Mouse (Mus musculus): ENCODE results near the gene Magi3.

Magi3 gene

GRCm38 (mm10) chr3:104220295-104220965 is at the start of gene Magi3:
Magi3 (minus strand) TSS chr3:104220374.
- DNase-seq (ENCODE audit: low spot score in 2 of 2), result peak; percentile 94 to 96

- DNase-seq (ENCODE audit: low spot score in 2 of 2), result no peak
Observed at GRCm38 (mm10) chr3:104264530-104265145, 44.5 kb upstream of the Magi3 start.

GRCm38 (mm10) chr3:104260221-104260620 is 40.0 kb upstream of the Magi3 start:
- DNase-seq (ENCODE audit: low spot score in 2 of 2), result no peak

- DNase-seq (ENCODE audit: low spot score in 2 of 2), result no peak
Observed at GRCm38 (mm10) chr3:104259168-104259567, 39.0 kb upstream of the Magi3 start.

DNA sequence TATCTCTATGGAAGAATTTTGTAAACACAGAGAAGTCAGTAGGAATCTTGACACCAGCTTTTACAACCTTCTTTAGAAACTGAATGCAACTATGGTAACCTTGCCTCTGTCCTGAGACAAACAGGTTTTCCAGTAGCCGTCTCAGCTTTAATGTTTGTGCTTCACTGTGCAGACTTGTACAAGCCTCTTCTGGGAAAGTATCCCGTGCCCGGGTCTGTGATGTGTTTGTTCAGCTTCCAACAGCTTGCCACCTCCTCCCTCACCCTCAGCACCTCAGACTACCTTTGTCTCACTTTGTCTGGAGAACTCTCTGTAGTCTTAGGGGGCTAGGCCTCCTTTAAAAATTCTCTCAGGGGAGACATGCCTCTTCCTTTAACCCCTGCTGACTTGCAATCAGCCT is 36.9 kb upstream of the Magi3 start:
- DNase-seq (ENCODE audit: low spot score in 2 of 2), result no peak

DNA sequence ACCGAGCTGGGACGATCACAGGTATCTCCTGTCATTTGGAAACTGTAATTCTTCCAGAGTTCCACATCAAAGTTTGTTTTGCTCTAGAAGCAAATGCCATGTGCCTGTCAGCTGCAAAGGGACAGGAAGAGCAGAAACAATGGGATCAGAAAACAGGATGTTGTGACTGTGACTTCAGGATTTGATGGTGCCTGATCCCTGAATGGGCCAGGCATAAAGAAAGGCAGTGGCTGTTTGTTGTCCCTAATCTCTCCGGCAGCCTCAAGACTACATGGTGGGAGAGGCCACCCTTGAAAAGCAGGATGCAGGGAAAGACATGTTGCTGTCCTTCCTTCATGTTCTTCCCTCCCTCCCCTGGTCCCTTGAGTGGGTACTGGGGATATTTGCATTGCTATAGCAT is 33.6 kb upstream of the Magi3 start:
- no peak for DNase-seq (ENCODE audit: low spot score in 2 of 2)

- DNase-seq (ENCODE audit: low spot score in 2 of 2), result no peak
Observed at GRCm38 (mm10) chr3:104247850-104248249, 27.7 kb upstream of the Magi3 start.

DNA sequence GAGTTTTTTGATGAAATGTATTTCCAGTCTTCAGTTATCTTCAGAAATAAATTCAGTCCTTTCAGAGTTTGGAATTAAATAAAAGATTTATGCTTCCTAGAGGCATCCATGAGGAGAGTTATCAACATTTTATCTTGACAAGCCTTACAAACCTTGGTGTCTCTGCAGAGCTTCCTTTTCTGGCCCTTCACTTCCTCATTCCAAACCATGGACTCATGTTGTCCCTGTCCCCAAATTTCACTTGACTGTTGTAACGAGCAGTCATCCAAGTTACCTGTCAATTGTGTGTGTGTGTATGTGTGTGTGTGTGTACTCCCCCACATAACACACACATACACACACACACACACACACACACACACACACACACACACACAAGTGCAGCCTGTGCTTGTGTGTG is 26.9 kb upstream of the Magi3 start:
- DNase-seq (ENCODE audit: low spot score in 2 of 2), result no peak

DNA sequence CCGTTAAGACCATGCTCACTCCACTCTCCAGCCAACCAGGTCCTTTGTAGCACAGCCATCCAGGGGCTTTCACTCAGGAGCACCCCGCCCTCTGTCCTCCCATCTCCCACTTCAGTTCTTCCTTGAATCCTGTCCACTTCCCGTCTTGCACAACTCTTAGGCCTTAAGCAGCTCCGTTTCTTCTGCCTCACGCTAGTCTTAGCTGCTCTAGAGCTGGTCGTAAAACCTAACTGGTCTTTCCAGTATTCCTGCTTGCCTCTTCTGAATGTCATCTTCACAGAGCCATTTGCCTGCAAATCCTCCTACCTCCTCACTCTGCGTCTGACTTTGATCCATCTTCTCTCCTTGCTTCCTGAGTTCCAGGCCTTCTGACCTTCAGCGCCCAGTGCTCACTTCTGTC is 24.2 kb upstream of the Magi3 start:
- DNase-seq (ENCODE audit: low spot score in 2 of 2), result no peak

GRCm38 (mm10) chr3:104243972-104244371 is 23.8 kb upstream of the Magi3 start:
- no peak for DNase-seq (ENCODE audit: low spot score in 2 of 2)

DNA sequence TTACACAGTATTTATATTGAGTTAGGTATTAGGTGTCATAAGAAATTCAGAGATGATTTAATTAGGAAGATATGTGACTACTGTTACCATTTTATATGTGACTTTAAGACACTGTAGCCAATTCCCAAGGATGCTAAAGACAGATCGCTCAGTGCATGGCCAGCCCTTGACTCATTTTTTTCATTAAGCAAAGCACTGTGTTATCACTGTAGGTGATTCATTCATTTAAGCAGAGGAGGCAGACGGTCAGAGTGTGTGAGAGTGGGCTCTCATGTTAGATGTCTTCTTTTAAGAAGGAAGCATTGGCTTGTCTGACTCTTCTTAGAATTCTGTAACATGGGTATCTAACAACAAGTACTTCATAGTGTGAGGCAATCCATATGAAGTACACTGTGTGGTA is 19.6 kb upstream of the Magi3 start:
- DNase-seq (ENCODE audit: low spot score in 2 of 2), result no peak

- no peak for DNase-seq (ENCODE audit: low spot score in 2 of 2)
Observed at GRCm38 (mm10) chr3:104239376-104239775, 19.2 kb upstream of the Magi3 start.

DNA sequence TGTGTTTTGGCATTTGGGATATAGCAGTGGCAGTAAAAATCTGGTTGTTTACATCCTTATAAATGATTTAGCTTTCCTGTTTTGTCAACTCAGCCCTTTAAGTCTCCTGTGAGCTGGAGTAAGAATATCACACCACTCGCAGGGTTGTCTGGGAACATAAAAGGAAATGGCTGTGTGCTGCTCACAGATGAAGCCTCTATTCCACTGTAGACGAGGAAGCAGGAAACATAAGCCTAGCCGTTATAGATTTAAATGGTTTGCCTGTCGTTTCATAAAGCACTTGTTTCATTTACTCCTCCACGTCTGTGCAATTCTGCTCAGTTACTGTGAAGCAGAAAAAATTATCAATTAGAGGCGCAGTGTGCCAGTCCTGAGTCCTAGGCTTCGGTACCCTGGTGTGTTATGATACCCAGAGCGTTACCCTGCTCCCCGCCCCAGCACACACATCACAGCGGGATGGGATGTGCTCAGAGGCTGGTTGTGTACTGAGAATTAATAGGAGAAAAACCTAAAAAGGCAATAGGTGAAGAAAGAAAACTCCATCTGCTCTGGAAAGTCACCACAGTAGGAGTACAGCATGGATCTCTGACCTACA is 17.8 kb upstream of the Magi3 start:
- DNase-seq (ENCODE audit: low spot score in 2 of 2), result no peak

DNA sequence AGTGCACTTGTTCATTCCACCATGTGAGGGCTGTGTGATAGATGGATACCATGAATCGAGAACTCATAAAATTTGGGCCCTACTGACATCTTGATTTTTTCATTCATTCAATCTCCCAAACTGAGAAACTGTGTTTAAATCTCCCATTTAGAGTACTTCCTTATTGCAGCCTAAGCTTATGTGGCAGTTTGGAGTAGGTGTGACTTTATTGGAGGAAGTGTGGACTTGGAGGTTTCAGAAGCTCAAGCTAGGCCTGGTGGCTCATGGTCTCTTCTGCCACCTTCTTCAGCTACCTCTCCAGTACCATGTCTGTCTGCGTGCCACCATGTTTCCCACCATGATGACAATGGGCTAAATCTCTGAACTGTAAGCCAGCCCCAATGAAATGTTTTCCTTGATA is 15.9 kb upstream of the Magi3 start:
- DNase-seq (ENCODE audit: low spot score in 2 of 2), result no peak

- DNase-seq (ENCODE audit: low spot score in 2 of 2), result no peak
Observed at GRCm38 (mm10) chr3:104235099-104235498, 14.9 kb upstream of the Magi3 start.

GRCm38 (mm10) chr3:104233366-104234312 is 13.5 kb upstream of the Magi3 start:
- no peak for DNase-seq (ENCODE audit: low spot score in 2 of 2)

GRCm38 (mm10) chr3:104227438-104228111 is 7.4 kb upstream of the Magi3 start:
- no peak for DNase-seq (ENCODE audit: low spot score in 2 of 2)

DNA sequence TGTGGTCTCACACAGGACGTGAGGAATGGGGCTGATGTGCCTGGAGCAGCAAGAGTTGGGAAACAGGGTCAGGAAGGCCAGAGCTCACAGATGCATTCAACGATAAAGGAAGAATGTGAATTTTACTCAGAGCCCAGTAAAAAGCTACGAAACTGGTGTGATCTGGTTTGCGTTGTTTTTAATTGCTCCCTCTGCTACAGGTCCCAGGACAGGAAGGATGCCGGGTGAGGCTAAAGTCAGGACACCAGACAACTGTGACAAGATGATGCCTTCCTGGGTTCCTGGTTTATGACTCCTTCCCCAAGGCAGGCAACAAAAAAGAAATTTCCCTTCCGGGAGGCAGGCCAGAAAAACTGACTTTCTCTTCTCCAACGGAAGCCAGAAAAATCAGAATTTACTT is 6.6 kb upstream of the Magi3 start:
- no peak for DNase-seq (ENCODE audit: low spot score in 2 of 2)

DNA sequence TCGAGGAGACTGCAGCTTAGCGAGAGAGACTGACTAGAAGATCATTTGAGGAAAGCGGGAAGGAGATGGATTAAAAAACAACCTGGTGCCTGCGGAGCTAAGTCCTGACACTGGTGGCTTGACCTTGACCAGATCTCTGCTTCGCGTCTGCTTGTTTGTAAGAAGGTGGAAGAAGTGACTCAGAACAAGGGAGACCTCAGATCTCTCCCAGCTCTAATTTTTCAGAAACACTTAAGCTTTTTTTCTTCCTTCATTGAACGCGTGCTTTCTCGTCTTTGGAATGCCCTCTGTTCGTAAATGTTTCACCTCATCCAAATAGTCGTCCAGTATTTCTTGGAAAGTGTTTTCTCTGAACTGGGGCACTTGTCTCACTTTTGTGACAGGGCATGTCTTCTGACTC is 982 bp upstream of the Magi3 start:
- no peak for DNase-seq (ENCODE audit: low spot score in 2 of 2)

GRCm38 (mm10) chr3:104219531-104220294 is 461 bp downstream of the Magi3 start:
- peak; percentile 37 to 43 for DNase-seq (ENCODE audit: low spot score in 2 of 2)

DNA sequence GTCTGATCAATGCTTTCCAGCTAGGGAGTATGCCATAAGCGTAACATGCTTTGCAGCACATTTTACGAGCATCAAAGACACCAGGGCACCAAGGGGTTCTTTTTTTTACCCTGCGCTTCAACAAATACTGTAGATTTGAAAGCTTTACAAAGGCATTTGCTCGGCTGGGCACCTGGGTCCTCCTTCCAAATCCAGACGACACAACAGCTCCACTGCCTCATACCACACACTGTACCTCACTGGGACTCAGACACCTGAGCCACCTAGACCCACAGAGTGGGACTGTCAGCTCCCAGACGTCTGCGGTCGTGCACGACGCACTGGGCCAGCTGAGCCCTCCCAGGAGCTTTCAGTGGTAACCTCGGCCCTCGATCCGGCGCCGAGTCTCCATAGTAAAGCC is 1.2 kb downstream of the Magi3 start:
- DNase-seq (ENCODE audit: low spot score in 2 of 2), result peak in 1 of 2 experiments; percentile 39
